Mouse (Mus musculus): ENCODE data around the gene Prmt2. TPM values are rescaled to one million over a fixed set of nuclear protein-coding genes. Genes with fewer than 3 reads are reported as not detected.

Gene Prmt2
- polyA plus RNA-seq, 1 experiment, result 4.7 TPM

GRCm38 (mm10) chr10:76247960-76248646 lies 10.4 kb upstream of the Prmt2 start:
- no peak for TF ChIP-seq CTCF (IDR thresholded peaks at IDR 0.05; ENCODE audit: control insufficient read depth, insufficient read depth, low read length)
- no peak for TF ChIP-seq POLR2A (IDR thresholded peaks at IDR 0.05; ENCODE audit: borderline replicate concordance, control insufficient read depth, low read depth, low read length)
- WGBS, result 71% methylated on average over 21 of the region's 21 CpGs
- no peak overlapping the region for H3K27ac ChIP-seq (ENCODE audit: control insufficient read depth, insufficient read depth, low read depth, low read length, poor library complexity)

DNA sequence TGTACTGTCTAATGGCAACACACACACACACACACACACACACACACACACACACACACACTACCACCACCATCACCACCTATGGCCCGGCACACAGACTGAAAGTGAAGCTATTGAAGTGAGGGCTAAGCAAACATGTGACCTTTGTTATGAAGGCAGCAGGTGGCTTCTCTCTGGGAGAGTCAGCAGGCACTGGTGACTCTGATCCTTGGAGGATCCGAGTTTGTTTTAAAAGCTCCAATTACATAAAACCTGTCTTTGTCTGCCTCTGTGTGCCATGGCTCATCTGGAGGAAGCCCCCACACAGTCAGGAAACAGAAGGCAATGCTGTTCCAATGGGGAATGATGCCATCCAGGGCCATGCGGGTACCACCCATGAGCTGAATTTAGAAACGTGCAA lies 8.9 kb upstream of the Prmt2 start:
- H3K27ac ChIP-seq (ENCODE audit: control insufficient read depth, insufficient read depth, low read depth, low read length, poor library complexity), result no peak overlapping the region
- WGBS, result 64% methylated on average over 4 of the region's 4 CpGs
- H3K4me3 ChIP-seq (replicated peaks; ENCODE audit: control insufficient read depth, low read depth, low read length), result no peak overlapping the region
- H3K4me1 ChIP-seq (ENCODE audit: control insufficient read depth, insufficient read depth, low read length), result no peaks in the 10 kb centered on the region
- TF ChIP-seq CTCF (IDR thresholded peaks at IDR 0.05; ENCODE audit: control insufficient read depth, insufficient read depth, low read length), result no peak
- TF ChIP-seq POLR2A (IDR thresholded peaks at IDR 0.05; ENCODE audit: borderline replicate concordance, control insufficient read depth, low read depth, low read length), result no peak

More at GRCm38 (mm10) chr10:76247960-76248646, 10.4 kb upstream of the Prmt2 start:
- Histone ChIP-seq H3K4me1 (ENCODE audit: control insufficient read depth, insufficient read depth, low read length) (no peaks in the 10 kb centered on the region), H3K4me3 (replicated peaks; ENCODE audit: control insufficient read depth, low read depth, low read length) (no peak overlapping the region)

DNA sequence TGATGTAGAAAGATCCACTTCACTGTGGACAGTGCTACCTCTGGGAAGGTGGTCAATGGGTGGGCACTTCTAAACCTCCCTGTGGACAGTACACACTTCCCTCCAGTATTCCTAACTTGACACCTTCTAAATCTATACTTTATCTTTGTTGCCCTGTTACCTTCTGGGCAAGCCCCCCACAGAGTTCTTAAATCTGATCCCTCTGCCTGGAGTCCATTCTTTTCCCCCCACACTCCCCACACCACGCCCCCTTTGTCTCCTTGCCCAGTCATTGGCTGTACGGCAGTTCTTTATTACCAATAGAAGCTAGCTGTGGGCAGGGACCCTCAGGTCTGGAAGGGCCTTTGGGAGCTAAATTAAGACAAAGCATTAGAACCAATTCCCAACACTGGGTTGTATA lies 7.4 kb upstream of the Prmt2 start:
- WGBS, result 83% methylated on average over 2 of the region's 2 CpGs
- Histone ChIP-seq H3K27ac (ENCODE audit: control insufficient read depth, insufficient read depth, low read depth, low read length, poor library complexity) (no peak overlapping the region), H3K4me1 (ENCODE audit: control insufficient read depth, insufficient read depth, low read length) (no peaks in the 10 kb centered on the region), H3K4me3 (replicated peaks; ENCODE audit: control insufficient read depth, low read depth, low read length) (no peak overlapping the region)
- TF ChIP-seq CTCF (IDR thresholded peaks at IDR 0.05; ENCODE audit: control insufficient read depth, insufficient read depth, low read length) (no peak), POLR2A (IDR thresholded peaks at IDR 0.05; ENCODE audit: borderline replicate concordance, control insufficient read depth, low read depth, low read length) (no peak)

- TF ChIP-seq CTCF (IDR thresholded peaks at IDR 0.05; ENCODE audit: control insufficient read depth, insufficient read depth, low read length) (no peak), POLR2A (IDR thresholded peaks at IDR 0.05; ENCODE audit: borderline replicate concordance, control insufficient read depth, low read depth, low read length) (no peak)
- no peak overlapping the region for H3K27ac ChIP-seq (ENCODE audit: control insufficient read depth, insufficient read depth, low read depth, low read length, poor library complexity)
- no peak overlapping the region for H3K4me3 ChIP-seq (replicated peaks; ENCODE audit: control insufficient read depth, low read depth, low read length)
- H3K4me1 ChIP-seq (ENCODE audit: control insufficient read depth, insufficient read depth, low read length), result no peaks in the 10 kb centered on the region
- WGBS, result 72% methylated on average over 4 of the region's 4 CpGs
Measured at GRCm38 (mm10) chr10:76239401-76239800, 1.7 kb upstream of the Prmt2 start.

- TF ChIP-seq CTCF (IDR thresholded peaks at IDR 0.05; ENCODE audit: control insufficient read depth, insufficient read depth, low read length) (no peak), POLR2A (IDR thresholded peaks at IDR 0.05; ENCODE audit: borderline replicate concordance, control insufficient read depth, low read depth, low read length) (no peak)
- Histone ChIP-seq H3K4me3 (replicated peaks; ENCODE audit: control insufficient read depth, low read depth, low read length) (no peak overlapping the region), H3K27ac (ENCODE audit: control insufficient read depth, insufficient read depth, low read depth, low read length, poor library complexity) (no peak overlapping the region), H3K4me1 (ENCODE audit: control insufficient read depth, insufficient read depth, low read length) (no peaks in the 10 kb centered on the region; the same call in 1 of the 2 replicates)
- WGBS, result 63% methylated on average over 1 of the region's 1 CpGs
Measured at GRCm38 (mm10) chr10:76229627-76230026, 8.0 kb downstream of the Prmt2 start.

GRCm38 (mm10) chr10:76225944-76226343 lies 11.7 kb downstream of the Prmt2 start:
- WGBS, result 60% methylated on average over 11 of the region's 11 CpGs
- Histone ChIP-seq H3K27ac (ENCODE audit: control insufficient read depth, insufficient read depth, low read depth, low read length, poor library complexity) (no peak overlapping the region), H3K4me1 (ENCODE audit: control insufficient read depth, insufficient read depth, low read length) (no peaks in the 10 kb centered on the region; the same call in 1 of the 2 replicates), H3K4me3 (replicated peaks; ENCODE audit: control insufficient read depth, low read depth, low read length) (no peak overlapping the region)
- TF ChIP-seq CTCF (IDR thresholded peaks at IDR 0.05; ENCODE audit: control insufficient read depth, insufficient read depth, low read length), result no peak
- TF ChIP-seq POLR2A (IDR thresholded peaks at IDR 0.05; ENCODE audit: borderline replicate concordance, control insufficient read depth, low read depth, low read length), result no peak

- WGBS, result 82% methylated on average over 9 of the region's 9 CpGs
- TF ChIP-seq POLR2A (IDR thresholded peaks at IDR 0.05; ENCODE audit: borderline replicate concordance, control insufficient read depth, low read depth, low read length) (no peak), CTCF (IDR thresholded peaks at IDR 0.05; ENCODE audit: control insufficient read depth, insufficient read depth, low read length) (no peak)
- Histone ChIP-seq H3K4me1 (ENCODE audit: control insufficient read depth, insufficient read depth, low read length) (no peaks in the 10 kb centered on the region; the same call in 1 of the 2 replicates), H3K27ac (ENCODE audit: control insufficient read depth, insufficient read depth, low read depth, low read length, poor library complexity) (no peak overlapping the region), H3K4me3 (replicated peaks; ENCODE audit: control insufficient read depth, low read depth, low read length) (no peak overlapping the region)
Measured at GRCm38 (mm10) chr10:76218240-76218639, 19.4 kb downstream of the Prmt2 start.

DNA sequence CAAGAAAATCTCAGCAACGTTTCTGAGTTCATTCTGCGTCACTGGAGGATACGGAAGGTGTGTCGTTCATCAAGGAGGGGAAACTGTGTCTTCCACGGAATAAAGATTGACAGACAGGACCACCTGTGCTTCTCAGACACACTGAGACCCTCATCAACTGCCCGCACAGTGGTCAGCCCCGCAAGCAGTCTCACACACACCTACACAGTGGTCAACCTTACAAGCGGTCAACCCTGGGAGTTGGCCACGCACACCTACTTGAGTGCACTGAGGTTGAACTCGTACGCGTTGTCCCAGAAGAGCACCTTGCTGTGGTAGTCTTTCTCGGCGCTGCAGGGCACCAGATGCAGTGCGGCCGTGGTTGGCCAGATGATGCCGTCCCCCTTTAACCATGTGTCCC lies 20.6 kb downstream of the Prmt2 start:
- Histone ChIP-seq H3K4me1 (ENCODE audit: control insufficient read depth, insufficient read depth, low read length) (no peaks in the 10 kb centered on the region; the same call in 1 of the 2 replicates), H3K27ac (ENCODE audit: control insufficient read depth, insufficient read depth, low read depth, low read length, poor library complexity) (no peak overlapping the region), H3K4me3 (replicated peaks; ENCODE audit: control insufficient read depth, low read depth, low read length) (no peak overlapping the region)
- WGBS, result 90% methylated on average over 17 of the region's 17 CpGs
- TF ChIP-seq CTCF (IDR thresholded peaks at IDR 0.05; ENCODE audit: control insufficient read depth, insufficient read depth, low read length) (no peak), POLR2A (IDR thresholded peaks at IDR 0.05; ENCODE audit: borderline replicate concordance, control insufficient read depth, low read depth, low read length) (no peak)
